Mouse (Mus musculus) urinary bladder, postnatal 25 days (tissue): ENCODE data around the gene Kif1c.

Experiments
- DNase-seq: peaks from one replicate; pipeline ENCODE4 v3.0.0; 2022; ENCODE audit warnings: low spot score

The Kif1c gene

DNA sequence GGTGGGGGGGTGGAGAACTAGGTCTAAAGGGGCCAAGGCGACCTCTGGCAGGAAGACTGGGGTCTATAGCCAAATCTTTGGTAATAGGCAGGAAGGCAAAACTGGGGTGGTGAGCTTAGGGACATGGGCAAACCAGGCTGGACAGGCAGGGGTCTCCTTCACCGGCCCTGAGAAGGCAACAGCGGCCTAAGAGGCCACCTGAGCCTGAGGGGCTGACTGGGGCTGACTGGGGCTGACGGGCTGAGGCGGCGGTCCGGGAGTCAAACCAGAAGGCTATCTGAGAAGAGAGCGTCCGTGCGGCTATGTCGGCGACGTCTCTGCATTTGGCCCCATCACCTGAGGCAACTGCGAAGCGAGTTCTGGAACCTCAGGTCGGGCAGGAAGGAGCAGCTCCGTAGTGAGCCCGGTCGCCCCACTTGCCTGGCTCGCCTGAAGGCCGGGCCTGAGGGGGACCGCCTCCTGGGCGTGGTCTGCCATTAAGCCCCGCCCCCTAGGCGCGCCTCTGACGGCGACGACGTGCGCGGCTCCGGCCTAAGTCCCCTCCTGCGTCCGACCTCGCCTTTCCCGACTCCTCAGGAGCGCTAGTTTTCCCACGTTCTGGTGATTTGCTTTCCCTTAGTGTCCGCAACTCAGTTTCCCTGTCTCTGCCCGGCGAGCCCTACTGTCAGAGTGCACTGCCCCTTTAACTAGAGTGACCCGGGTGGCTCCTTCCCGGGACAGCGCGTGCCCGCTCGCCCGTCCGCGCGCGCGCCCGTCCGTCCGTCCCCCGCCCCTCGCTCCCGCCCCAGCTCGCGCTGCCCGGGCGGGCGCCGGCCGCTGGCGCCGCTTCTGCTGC lies at the start of gene Kif1c, which contains the start of gene Inca1:
Gene Kif1c, plus strand, starts transcription at position 827 of the 835 bp plus-strand sequence.
Gene Inca1, minus strand, starts transcription at position 434 of the 835 bp plus-strand sequence.
- DNase-seq, result peak; percentile 98

DNA sequence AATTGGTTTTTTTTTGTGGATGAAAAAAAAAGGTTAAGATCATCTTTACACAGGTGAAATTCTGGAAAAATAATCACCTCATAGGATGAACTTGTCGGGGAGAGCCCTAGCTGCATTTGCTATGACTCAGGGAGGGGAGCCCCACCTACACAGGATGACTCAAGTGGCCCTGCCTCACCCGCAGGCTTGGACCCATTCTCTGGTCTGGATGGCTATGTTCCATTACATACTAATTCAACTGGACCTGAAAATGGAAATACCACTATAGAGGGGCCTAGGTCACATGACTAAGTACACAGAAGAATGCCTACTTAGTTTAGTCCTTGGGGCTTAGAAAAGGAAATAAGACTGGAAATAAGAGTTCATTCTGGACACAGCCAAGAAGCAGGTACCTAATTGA lies 49.0 kb upstream of the Kif1c start:
- DNase-seq, result no peak

DNA sequence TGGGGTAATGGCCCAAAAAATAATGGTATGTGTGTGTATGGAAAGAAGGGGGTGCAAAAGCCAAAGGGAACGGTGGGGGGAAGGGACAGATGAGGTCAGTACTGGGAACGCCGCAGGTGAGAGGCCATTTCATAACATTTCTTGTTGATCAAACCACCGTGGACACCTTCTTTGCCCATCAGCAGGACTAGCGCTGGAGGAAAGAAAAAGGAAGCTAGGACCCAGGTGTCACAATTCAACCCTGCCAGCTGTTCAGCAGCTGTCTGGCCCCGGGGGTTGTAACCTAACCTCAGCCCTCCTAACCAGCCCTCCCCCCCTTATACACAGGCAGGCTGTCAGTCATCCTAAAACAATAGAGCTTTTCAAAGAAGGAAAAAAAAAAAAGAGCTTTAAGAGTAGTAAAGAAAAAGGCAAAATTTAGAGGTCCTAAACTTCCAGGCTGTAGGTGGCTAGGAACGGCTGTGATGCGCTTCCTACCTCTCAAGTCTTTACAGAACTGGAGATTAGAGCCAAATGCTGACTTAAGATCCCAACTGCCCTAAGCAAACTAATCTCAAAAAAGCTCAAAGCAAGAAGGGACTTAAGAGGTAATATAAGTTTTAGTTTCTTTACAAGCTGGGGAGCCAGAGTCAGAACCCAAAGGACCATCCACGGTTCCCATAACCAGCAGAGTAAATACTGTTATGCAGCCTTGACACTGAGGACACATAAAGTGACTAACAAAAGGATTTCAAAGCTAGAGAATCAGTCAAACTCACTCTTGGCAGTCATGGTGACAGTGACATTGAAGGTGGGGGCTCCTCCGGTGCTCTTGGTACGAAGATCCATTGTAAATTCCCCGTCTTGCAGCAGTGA lies 48.1 kb upstream of the Kif1c start:
- no peak for DNase-seq

DNA sequence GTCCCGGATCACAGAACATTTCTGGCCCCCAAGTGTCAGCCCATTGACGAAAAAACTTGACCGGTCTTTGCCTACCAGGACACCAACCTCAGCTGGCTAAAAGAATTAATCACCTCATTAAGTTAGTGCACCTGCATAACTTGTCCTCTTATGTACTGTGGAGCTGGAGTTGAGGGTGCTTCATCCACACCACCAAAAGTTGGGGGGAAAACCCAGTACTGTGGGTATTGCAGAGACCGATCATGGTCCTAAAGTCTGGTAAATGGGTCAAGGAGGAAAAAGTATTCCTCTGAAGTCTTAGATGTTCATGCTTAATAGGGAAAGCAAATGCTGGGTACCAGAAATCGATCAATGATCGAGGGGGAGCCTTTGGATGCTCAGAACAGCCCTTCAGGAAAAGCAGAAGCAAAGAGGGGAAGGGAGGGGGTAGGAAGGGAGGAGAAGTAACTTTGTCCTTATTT lies 47.4 kb upstream of the Kif1c start:
- no peak for DNase-seq

DNA sequence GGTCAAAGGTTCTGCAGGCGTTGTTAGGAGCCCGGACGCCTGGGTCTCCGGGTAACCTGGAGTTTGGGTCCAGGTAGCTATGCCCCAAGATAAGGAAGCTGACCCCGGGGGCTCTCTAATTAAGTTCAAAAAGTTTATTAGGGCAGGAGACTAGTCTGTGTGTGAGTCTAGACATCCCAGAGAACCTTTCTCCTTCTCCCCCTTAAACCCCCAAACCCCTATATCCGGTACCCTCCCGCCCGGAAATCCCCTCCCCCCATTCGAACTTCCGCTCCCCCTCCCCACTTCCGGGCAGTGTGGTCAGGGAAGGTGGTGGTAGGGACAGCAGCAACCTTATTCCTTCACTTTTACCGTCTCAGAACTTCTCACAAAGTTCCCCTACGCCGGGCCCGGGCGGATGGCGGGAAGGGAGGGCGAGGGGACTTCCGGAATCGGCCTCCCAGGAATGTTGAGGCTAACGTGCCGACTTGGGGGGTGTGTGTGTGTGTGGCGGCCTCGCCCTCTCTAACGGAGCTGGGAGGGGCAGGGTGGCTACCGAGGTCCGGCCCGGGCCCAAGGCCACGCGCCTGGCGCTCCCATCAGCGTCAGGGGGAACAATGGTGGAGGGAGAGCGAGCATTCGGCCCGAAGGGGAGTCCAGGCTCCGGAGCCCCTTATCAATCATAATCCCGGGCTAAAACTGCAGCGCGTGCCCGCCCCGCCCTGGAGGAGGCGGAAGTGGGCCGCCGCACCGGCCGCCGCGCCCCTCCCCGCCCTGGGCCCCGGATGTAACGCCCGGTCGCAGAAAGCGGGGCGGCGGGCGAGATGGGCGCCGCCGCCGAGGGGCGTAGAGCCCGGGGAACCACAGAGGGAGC lies 46.8 kb upstream of the Kif1c start:
- peak; percentile 65 for DNase-seq

DNA sequence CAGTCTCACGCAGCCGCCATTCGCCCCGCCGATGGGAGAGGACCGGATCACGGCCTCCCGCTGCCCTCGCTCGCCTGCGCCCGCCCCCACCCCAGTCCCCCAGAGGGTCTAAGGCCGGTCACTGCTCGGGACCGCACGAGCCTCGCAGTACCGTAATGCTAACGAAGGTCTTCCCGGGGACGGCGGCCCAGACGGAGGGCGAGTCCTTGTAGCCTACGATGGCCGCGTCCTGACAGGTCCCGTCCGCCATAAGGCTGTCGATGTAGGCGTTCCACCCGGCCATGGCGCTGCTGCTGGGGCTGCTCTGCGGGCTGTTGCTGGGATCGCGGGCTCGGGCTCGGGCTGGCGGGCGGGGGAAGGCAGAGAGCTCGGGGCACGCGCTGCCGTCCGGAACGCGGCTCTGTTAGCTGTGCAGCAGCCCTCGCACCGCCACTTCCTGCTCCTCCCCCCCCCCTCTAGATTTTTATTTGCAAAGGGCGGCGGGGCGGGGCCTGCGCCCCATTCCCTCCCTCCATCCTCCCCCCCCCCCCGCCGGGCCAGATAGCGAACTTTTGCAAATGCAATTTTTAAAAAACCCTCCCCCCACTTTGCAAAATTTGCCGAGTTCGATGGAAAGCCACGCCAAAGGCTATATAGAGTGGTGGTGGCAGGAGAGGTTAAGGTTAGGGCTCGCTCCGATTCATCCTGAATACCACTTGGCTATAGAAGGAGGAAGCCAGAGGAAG lies 46.0 kb upstream of the Kif1c start, which contains the start of gene Pfn1:
Gene Pfn1, minus strand, starts transcription at position 447 of the 725 bp plus-strand sequence.
- peak; percentile 74 for DNase-seq

DNA sequence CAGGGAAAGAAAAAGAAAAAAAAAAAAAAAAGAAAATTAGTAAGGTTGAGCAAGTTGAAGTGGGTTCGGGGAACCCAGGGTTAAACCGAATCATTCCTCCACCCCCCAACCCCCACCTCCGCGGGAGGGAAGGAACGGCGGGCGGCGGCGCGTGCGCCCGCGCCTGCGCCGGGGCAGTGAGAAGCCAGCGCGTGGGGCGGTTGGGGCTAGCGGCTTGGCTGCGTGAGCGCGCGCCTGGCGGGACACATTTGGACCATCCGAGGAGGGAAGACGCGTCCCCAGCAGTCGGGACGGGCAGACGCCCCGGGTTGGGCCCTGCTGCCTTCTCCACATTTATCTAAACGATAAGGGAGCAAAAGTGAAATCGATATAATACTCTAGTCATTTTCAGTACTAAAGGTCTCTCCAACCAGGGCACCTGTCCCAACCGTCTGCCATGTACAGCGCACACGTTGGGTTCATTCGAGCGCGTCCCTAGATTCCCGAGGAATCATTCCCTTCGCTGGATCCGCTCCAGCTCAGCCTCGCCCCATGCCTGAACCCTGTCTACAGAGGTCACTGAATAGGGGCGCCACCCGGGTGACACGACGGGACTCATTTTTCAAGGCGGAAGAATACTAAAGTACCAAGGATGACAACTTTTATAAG lies 45.3 kb upstream of the Kif1c start:
- peak; percentile 77 for DNase-seq

DNA sequence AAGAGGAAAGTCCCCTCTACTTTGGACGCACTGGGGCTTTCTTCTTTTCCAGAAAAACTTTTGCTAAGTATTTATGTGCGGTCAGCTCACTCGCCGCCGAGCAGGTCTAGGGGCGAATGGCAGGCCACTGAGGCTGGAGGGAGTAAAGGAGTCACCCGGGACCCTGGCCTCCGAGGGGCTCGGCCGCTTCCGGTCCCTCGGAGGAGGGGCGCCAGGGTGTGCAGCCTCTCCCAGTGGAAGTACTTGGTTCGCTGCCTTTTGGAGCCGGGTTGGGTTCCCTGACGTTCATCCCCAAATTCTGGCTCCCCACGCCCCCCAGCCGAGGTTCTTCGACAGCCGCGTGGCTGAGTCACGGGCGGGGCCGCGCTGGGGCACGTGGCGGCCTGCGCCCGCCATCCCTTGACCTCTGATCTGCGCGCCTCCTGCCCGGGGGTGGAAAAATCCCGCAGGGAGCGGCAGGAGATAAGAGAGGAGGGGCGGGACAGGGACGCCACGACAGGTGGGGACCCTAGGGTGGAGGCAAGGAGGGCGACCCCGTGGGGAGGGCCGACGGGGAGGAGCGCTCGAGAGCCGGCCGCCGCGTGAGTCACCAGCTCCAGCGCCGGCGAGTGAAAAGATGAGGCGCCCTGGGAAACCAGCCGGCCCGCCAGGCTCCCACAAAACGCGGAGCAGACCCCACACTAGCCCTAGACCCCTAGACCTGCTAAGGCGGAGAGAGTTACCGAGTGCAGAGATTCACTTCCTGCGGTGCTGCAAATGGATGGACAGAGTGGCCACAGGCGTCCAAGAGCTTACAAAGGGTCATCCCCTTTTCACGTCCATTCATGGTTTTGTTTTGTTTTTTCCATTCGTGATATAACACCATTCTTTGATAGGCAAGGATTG lies 44.5 kb upstream of the Kif1c start:
- peak; percentile 71 for DNase-seq

DNA sequence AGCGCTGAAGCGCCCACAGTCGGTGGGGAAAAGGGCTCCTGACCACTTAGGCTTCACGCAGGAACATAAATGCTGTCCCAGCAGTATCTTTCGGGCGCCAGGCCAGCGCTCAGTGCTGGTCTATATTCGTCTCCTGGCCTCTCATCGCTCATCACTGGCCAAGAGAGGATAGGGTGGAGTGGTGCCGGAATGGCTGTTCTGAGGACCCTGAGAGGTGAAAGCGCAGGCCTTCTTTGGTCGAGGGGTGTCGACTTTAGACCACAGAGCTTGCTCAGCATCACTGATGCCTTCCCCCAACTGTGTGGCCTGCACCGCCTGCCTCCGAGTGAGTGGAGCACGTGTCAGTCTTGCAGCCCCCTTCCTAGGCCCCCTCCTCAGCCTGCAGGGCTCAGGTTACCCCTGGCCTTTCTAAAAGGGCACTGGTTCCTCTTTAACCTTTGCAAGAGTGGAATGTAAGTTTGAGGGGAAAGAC lies 43.9 kb upstream of the Kif1c start:
- peak; percentile 53 for DNase-seq

DNA sequence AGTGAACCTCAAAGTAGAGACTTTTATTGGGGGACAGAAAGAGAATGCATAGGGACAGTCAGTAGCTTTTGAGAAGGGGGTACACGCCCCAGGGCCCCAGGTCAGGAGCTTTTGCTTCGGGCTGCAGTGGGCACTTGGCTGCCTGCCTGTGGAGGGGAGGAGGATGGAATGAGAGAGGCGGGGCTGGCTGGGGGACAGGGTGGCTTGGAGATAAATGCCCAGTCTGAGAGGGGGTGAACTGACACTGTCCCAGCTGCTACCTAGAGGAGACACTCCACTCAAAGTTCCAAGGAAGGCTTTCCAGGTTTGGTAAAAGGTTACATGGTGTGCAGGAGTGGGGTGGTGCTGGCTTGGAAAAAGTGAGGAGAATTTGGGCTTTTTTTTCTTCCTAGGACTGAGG lies 43.4 kb upstream of the Kif1c start, which contains the start of gene Eno3:
Gene Eno3, plus strand, starts transcription at position 239 of the 400 bp plus-strand sequence.
- no peak for DNase-seq

DNA sequence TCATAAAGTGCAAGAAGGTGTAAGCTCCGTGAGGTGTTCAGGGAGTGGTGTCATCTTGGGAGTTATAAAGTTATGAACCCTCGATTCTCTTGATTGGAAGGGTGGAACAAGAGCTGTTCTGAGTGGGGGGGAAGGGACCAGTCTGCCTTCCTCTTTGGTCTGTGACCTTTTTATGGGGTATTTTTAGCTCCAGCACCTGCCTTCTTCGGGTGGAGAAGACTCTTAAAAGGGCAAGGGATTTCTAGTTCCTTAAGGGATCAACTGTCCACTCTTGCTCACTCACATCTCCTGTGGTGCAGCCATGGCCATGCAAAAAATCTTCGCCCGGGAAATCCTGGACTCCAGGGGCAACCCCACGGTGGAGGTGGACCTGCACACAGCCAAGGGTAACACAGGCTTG lies 42.8 kb upstream of the Kif1c start:
- DNase-seq, result no peak

DNA sequence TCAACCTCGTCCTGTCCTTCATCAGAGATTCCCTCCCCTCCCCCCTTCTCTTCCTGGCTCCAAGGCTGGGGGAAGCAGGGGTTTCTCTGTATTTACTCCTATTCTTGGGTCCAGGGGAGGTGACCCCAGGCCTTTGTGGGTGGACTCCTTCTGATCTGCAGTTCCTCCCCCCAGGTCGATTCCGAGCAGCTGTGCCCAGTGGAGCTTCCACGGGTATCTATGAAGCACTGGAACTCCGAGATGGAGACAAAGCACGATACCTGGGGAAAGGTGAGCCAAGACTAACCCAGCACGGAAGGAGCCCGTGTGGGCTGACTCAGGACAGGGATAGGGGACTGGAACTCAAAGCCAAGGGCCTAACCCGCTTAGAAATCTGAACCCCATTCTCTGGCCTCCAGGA lies 42.4 kb upstream of the Kif1c start:
- DNase-seq, result no peak

DNA sequence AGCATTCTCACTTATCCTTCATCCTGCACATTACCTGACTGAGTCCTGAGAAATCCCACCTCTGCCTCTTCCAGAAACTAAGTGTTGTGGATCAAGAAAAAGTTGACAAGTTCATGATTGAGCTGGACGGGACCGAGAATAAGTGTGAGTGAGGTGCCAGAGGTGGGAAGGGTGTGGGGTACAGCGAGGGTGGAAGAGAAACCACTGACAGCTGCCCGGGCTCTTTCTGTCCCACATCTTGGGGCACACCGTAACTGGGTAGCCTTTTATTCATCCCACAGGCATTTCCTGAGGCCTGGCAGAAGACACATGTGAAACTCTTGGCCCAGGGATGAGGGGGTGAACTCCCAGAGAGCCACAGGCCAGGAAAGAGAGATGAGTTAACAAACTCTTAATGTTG lies 41.8 kb upstream of the Kif1c start:
- no peak for DNase-seq

DNA sequence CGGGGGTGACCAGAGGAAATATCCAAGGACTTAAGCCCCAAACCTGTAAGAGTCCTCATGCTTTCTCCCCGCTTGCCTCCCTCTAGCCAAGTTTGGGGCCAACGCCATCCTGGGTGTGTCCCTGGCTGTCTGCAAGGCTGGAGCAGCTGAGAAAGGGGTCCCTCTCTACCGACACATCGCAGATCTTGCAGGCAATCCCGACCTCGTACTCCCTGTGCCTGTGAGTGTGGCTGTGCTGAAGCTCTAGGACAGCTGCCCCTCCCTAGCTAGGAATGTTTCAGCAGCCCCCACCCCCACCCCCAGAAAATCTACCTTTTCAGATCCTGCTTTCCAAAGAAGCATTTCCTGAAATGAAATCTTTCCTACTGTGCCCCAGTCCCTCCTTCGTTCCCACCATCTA lies 41.4 kb upstream of the Kif1c start:
- DNase-seq, result no peak

DNA sequence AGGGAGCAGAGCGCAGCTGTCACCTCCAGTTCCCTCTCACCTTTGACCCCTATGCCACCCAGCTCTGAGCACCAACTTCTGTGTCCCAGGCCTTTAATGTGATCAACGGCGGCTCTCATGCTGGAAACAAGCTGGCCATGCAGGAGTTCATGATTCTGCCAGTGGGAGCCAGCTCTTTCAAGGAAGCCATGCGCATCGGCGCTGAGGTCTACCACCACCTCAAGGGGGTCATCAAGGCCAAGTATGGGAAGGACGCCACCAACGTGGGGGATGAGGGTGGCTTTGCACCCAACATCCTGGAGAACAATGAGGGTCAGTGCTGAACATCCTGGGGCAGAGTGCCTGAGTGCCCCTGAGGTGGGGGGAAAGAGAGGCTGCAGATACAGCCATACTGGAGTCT lies 39.8 kb upstream of the Kif1c start:
- no peak for DNase-seq

DNA sequence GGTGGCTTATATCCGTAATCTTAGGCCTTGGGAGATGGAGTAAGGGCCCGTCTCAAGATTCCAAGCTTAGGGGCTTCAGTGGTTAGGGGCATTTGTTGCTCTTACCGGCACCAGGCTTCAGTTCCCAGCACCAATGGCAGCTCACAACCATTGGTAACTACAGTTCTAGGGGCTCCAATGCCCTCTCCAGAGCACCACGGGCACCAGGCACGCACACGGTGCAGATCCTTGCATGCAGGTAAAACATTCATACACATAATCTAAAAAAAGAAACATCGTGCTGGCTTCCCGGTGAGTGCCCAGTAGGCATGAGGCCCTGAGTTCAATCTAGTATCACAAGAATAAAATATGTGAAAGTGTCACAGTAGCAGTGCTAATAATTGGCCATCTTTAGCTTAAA lies 37.2 kb upstream of the Kif1c start:
- no peak for DNase-seq

DNA sequence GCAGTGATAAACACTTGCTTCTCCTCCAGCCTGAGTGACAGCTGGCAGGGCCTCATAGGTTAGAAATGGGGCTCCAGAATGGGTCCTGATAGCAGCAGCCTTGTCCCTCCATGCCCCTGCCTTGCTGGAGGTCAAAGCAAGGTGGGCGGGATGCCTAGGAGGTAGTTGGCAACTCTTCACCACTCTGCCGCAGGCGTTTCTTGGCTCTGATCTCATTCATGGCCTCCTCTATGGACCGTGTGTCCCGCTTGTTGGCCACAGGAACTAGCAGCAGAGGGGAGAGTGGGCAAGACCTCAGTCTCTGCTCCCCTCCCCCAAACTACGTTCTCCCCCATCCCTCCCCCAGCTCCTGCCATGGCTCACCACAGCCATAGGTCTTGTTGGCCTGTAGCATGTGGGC lies 36.4 kb upstream of the Kif1c start:
- DNase-seq, result no peak

DNA sequence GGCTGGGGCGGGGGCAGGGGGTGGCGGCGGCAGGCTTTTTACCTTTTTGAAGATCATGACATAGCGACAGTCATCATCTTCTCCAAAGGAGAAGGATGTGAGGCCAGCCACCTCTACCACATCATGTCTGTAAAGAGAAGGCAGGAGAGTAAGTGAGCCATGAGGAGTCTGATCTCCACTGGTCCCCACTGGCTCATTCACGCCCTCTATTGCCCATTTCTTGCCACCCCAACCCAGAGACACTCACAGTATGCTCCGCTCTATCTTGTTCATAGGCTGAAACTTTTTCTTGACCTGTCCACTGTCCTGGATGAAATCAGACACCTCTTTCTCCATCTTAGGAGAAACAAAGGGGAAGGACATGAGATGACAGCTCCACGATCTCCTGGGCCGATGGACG lies 35.6 kb upstream of the Kif1c start:
- no peak for DNase-seq

DNA sequence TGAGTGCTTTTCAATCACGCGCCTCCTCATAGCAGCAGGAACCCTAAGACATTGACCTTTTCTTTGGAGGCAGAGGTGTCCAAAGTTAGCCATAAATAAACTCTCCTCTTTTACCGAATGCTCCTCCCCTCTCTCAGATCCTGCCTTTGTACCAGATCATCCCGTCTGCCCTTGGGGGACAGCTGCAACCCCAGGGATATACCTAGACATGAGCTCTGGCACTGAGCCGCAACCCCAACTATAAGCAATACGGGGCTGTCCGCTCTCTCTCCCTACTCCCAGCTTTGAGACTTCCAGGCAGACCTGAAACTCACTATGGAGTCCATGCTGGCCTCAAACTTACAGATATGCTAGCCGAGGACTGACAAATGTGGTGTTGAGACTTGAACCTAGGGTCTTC lies 33.7 kb upstream of the Kif1c start:
- no peak for DNase-seq
